Mouse (Mus musculus) 3T3-L1 (cell line): ENCODE data around the gene Gm3604.
"Not testable (repeated sequence)": the region's sequence is repeated elsewhere in the genome, so short reads cannot be mapped to it uniquely, and the experiment has no call there.

Experiments
- DNase-seq: peaks from one replicate; pipeline ENCODE4 v3.0.0-alpha.2; 2015; ENCODE audit warnings: low read depth, low spot score

Gene Gm3604

GRCm38 (mm10) chr13:62382952-62383351, at the start of gene Gm3604:
Gene Gm3604 (minus strand): TSS chr13:62383177.
- not testable (repeated sequence) for DNase-seq

GRCm38 (mm10) chr13:62399206-62399605, 16.2 kb upstream of the Gm3604 start:
- DNase-seq = not testable (repeated sequence)

DNA sequence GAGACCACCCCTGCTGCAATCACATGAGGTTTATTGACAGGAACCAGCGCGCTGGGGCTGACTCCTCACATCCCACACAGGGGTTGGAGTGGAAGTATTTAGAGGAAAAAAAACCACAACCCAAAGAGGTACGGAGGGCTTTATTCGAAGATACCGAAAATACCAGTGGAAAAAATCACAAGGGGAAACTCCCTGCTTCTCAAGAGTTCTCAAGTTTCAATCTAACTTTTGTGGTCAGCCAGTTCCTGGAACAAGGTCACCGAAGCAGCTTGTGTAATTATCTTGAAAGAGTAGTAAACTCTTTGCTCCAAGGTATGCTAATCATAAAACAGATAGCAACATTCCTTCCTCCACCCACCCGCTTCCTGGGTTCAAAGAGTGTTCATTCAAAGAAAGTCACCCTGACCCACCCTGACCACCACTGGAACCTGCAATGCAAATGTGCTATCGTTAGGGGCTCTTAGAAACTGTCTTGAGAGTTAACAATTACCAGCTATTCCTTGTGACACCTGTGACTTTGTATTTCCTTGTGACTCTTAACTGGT, 7.2 kb upstream of the Gm3604 start:
- DNase-seq = not testable (repeated sequence)

DNA sequence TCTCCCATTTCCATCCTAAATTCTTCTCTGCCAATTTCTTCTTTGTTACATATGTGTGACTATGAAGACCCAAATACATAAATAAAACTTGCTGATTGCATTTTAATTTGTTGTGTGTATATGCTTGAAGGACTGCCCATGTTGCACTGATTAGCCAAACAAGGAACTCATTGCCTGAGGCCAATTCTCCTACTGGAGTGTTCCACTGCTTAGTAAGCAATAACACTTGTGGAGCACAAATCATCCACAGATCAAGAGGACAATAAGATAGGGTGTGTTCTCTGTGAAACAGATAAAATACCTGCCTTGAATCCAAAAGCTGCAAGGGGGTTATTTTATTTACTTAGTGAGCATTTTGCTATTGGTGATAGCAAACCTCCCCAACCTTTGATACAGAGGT, 51.2 kb downstream of the Gm3604 start:
- no peak for DNase-seq

GRCm38 (mm10) chr13:62331381-62331780, 51.6 kb downstream of the Gm3604 start:
- DNase-seq = no peak
